Mouse (Mus musculus): ENCODE measurements at regions not wholly inside any gene's neighbourhood (a gene's known extent, or its start where the extent isn't known, plus 50 kb on each side); places are given as distances from the start of the nearest gene placed in this dataset.

GRCm38 (mm10) chr11:112865836-112866235, 83.8 kb downstream of the Sox9 start:
- H3K9ac ChIP-seq: no peak overlapping the region
- ATAC-seq (ENCODE audit: low read depth): no peak
- H3K36me3 ChIP-seq: no peaks in the 10 kb centered on the region
- no peaks in the 10 kb centered on the region; the same call in 1 of the 2 replicates for H3K27me3 ChIP-seq
- H3K27ac ChIP-seq (replicated peaks): no peak overlapping the region
- no peak overlapping the region for H3K4me2 ChIP-seq
- H3K4me3 ChIP-seq: no peak overlapping the region
- 89% methylated on average over 9 of the region's 9 CpGs for WGBS
- H3K9me3 ChIP-seq: no peaks in the 10 kb centered on the region
- peaks cover 25% of the 10 kb centered on the region for H3K4me1 ChIP-seq (replicated peaks)

- no peaks in the 10 kb centered on the region for H3K9me3 ChIP-seq
- H3K9ac ChIP-seq: no peak overlapping the region
- H3K27ac ChIP-seq (replicated peaks): peak overlapping the region; percentile 90
- H3K27me3 ChIP-seq: no peaks in the 10 kb centered on the region; the same call in 1 of the 2 replicates
- H3K36me3 ChIP-seq: no peaks in the 10 kb centered on the region
- H3K4me3 ChIP-seq: no peak overlapping the region
- WGBS: 13% methylated on average over 5 of the region's 5 CpGs
- H3K4me2 ChIP-seq: peak overlapping the region; percentile 49
- no peak for ATAC-seq (ENCODE audit: low read depth)
- H3K4me1 ChIP-seq (replicated peaks): peaks cover 53% of the 10 kb centered on the region
Observed at GRCm38 (mm10) chr11:112869571-112869970, 87.5 kb downstream of the Sox9 start.

- Histone ChIP-seq H3K4me2 (peak overlapping the region; percentile 49), H3K27ac (replicated peaks) (peak overlapping the region; percentile 90), H3K9me3 (no peaks in the 10 kb centered on the region), H3K4me1 (replicated peaks) (peaks cover 53% of the 10 kb centered on the region), H3K27me3 (no peaks in the 10 kb centered on the region; the same call in 1 of the 2 replicates), H3K4me3 (peak overlapping the region; percentile 10), H3K36me3 (no peaks in the 10 kb centered on the region), H3K9ac (peak overlapping the region; percentile 55)
- peak; percentile 88 for ATAC-seq (ENCODE audit: low read depth)
- under 1% methylated on average over 17 of the region's 17 CpGs for WGBS
Observed at GRCm38 (mm10) chr11:112870201-112871035, 88.4 kb downstream of the Sox9 start.

GRCm38 (mm10) chr11:112872677-112873367, 90.8 kb downstream of the Sox9 start:
- no peak overlapping the region for H3K9ac ChIP-seq
- H3K9me3 ChIP-seq: no peaks in the 10 kb centered on the region
- no peaks in the 10 kb centered on the region for H3K27me3 ChIP-seq
- H3K27ac ChIP-seq (replicated peaks): peak overlapping the region; percentile 90
- H3K4me1 ChIP-seq (replicated peaks): peaks cover 57% of the 10 kb centered on the region
- H3K4me2 ChIP-seq: peak overlapping the region; percentile 20
- no peak overlapping the region for H3K4me3 ChIP-seq
- 15% methylated on average over 11 of the region's 11 CpGs for WGBS
- H3K36me3 ChIP-seq: no peaks in the 10 kb centered on the region
- peak; percentile 58 for ATAC-seq (ENCODE audit: low read depth)

GRCm38 (mm10) chr11:112874239-112874638, 92.2 kb downstream of the Sox9 start:
- Histone ChIP-seq H3K9ac (no peak overlapping the region), H3K27me3 (no peaks in the 10 kb centered on the region), H3K36me3 (no peaks in the 10 kb centered on the region), H3K9me3 (no peaks in the 10 kb centered on the region), H3K4me2 (no peak overlapping the region), H3K4me3 (no peak overlapping the region), H3K4me1 (replicated peaks) (peaks cover 56% of the 10 kb centered on the region), H3K27ac (replicated peaks) (peak overlapping the region; percentile 90)
- no peak for ATAC-seq (ENCODE audit: low read depth)
- WGBS: 78% methylated on average over 11 of the region's 11 CpGs

GRCm38 (mm10) chr11:112876226-112876625, 94.2 kb downstream of the Sox9 start:
- no peak for ATAC-seq (ENCODE audit: low read depth)
- H3K9me3 ChIP-seq: no peaks in the 10 kb centered on the region
- H3K4me3 ChIP-seq: no peak overlapping the region
- H3K36me3 ChIP-seq: no peaks in the 10 kb centered on the region
- H3K27ac ChIP-seq (replicated peaks): no peak overlapping the region
- H3K4me2 ChIP-seq: no peak overlapping the region
- peaks cover 36% of the 10 kb centered on the region for H3K4me1 ChIP-seq (replicated peaks)
- 37% methylated on average over 8 of the region's 8 CpGs for WGBS
- no peaks in the 10 kb centered on the region for H3K27me3 ChIP-seq
- no peak overlapping the region for H3K9ac ChIP-seq

- H3K4me1 ChIP-seq (replicated peaks): peaks cover 14% of the 10 kb centered on the region
- no peaks in the 10 kb centered on the region for H3K27me3 ChIP-seq
- no peak overlapping the region for H3K27ac ChIP-seq (replicated peaks)
- H3K9ac ChIP-seq: no peak overlapping the region
- H3K9me3 ChIP-seq: no peaks in the 10 kb centered on the region
- H3K36me3 ChIP-seq: no peaks in the 10 kb centered on the region
- H3K4me3 ChIP-seq: no peak overlapping the region
- no peak for ATAC-seq (ENCODE audit: low read depth)
- no peak overlapping the region for H3K4me2 ChIP-seq
Observed at GRCm38 (mm10) chr11:112878436-112878835, 96.4 kb downstream of the Sox9 start.

- H3K9me3 ChIP-seq: no peaks in the 10 kb centered on the region
- no peak overlapping the region for H3K4me3 ChIP-seq
- H3K4me2 ChIP-seq: no peak overlapping the region
- 89% methylated on average over 3 of the region's 3 CpGs for WGBS
- no peak overlapping the region for H3K9ac ChIP-seq
- H3K27ac ChIP-seq (replicated peaks): no peak overlapping the region
- H3K27me3 ChIP-seq: no peaks in the 10 kb centered on the region
- peaks cover 10% of the 10 kb centered on the region for H3K4me1 ChIP-seq (replicated peaks)
- H3K36me3 ChIP-seq: no peaks in the 10 kb centered on the region
- no peak for ATAC-seq (ENCODE audit: low read depth)
Observed at GRCm38 (mm10) chr11:112880736-112881135, 98.7 kb downstream of the Sox9 start.

- H3K4me3 ChIP-seq: no peak overlapping the region
- H3K9ac ChIP-seq: no peak overlapping the region
- H3K4me1 ChIP-seq (replicated peaks): peaks cover 12% of the 10 kb centered on the region
- H3K36me3 ChIP-seq: no peaks in the 10 kb centered on the region
- ATAC-seq (ENCODE audit: low read depth): peak; percentile 87
- no peak overlapping the region for H3K27ac ChIP-seq (replicated peaks)
- no peak overlapping the region for H3K4me2 ChIP-seq
- no peaks in the 10 kb centered on the region for H3K27me3 ChIP-seq
- H3K9me3 ChIP-seq: no peaks in the 10 kb centered on the region
- WGBS: 6% methylated on average over 9 of the region's 9 CpGs
Observed at GRCm38 (mm10) chr11:112885336-112885940, 103.4 kb downstream of the Sox9 start.

GRCm38 (mm10) chr11:112886139-112886538, 104.1 kb downstream of the Sox9 start:
- no peak overlapping the region for H3K4me3 ChIP-seq
- H3K27ac ChIP-seq (replicated peaks): 0 out of 2 replicates have a peak overlapping the region, but pooled peaks have one; percentile 38
- no peaks in the 10 kb centered on the region for H3K9me3 ChIP-seq
- no peak overlapping the region for H3K9ac ChIP-seq
- H3K36me3 ChIP-seq: no peaks in the 10 kb centered on the region
- H3K4me1 ChIP-seq (replicated peaks): peaks cover 12% of the 10 kb centered on the region
- no peak for ATAC-seq (ENCODE audit: low read depth)
- no peaks in the 10 kb centered on the region for H3K27me3 ChIP-seq
- no peak overlapping the region for H3K4me2 ChIP-seq
- 62% methylated on average over 16 of the region's 16 CpGs for WGBS

GRCm38 (mm10) chr11:112889760-112890159, 107.7 kb downstream of the Sox9 start:
- no peak for ATAC-seq (ENCODE audit: low read depth)

GRCm38 (mm10) chr11:112897597-112897996, 115.6 kb downstream of the Sox9 start:
- no peaks in the 10 kb centered on the region for H3K36me3 ChIP-seq
- ATAC-seq (ENCODE audit: low read depth): no peak
- H3K27me3 ChIP-seq: no peaks in the 10 kb centered on the region
- no peaks in the 10 kb centered on the region for H3K9me3 ChIP-seq
- H3K27ac ChIP-seq (replicated peaks): no peak overlapping the region
- 93% methylated on average over 2 of the region's 2 CpGs for WGBS
- H3K9ac ChIP-seq: no peak overlapping the region
- 0 out of 2 replicates have a peak, but pooled peaks cover 5% of the 10 kb centered on the region for H3K4me1 ChIP-seq (replicated peaks)
- no peak overlapping the region for H3K4me2 ChIP-seq
- no peak overlapping the region for H3K4me3 ChIP-seq

More at GRCm38 (mm10) chr11:112889760-112890159, 107.7 kb downstream of the Sox9 start:
- Histone ChIP-seq H3K4me2 (no peak overlapping the region), H3K4me3 (no peak overlapping the region), H3K9ac (no peak overlapping the region), H3K36me3 (no peaks in the 10 kb centered on the region), H3K27ac (replicated peaks) (no peak overlapping the region), H3K9me3 (no peaks in the 10 kb centered on the region), H3K4me1 (replicated peaks) (peaks cover 12% of the 10 kb centered on the region), H3K27me3 (no peaks in the 10 kb centered on the region)
- WGBS: 94% methylated on average over 6 of the region's 6 CpGs

Measured in neural tube, embryonic 13.5 days (tissue).